Mouse (Mus musculus) adrenal gland, adult 2 months (tissue): ENCODE results near the gene Zfp940. TPM values are rescaled to one million over a fixed set of nuclear protein-coding genes. Genes with fewer than 3 reads are reported as not detected.
"Not testable (repeated sequence)": the region's sequence is repeated elsewhere in the genome, so short reads cannot be mapped to it uniquely, and the experiment has no call there.

Source experiments
- DNase-seq: peaks from one replicate; pipeline ENCODE4 v3.0.0; 2021
- long read RNA-seq: library from polyadenylated mRNA; stranded (forward); transcript quantifications from one replicate; pipeline ENCODE4 v2.0.0, GENCODE M21; 2021
- polyA plus RNA-seq: library from polyadenylated mRNA; depleted of rRNA; stranded (reverse); fragments of >200 nt; gene quantifications from 2 replicates; pipeline ENCODE4 v1.2.3, GENCODE M21; 2012; rRNA removed
- total RNA-seq, 2 experiments: library from RNA; stranded (reverse); gene quantifications; 2 replicates each; pipeline ENCODE4 v1.2.3; 2021

Gene Zfp940
- total RNA-seq = 1 to 10 TPM in 1 of 2 experiments, under 1 TPM in 1; 0.61 to 1.0 TPM
- 0.03 and 0.15 TPM in 2 replicates for polyA plus RNA-seq
- long read RNA-seq = 0 reads

DNA sequence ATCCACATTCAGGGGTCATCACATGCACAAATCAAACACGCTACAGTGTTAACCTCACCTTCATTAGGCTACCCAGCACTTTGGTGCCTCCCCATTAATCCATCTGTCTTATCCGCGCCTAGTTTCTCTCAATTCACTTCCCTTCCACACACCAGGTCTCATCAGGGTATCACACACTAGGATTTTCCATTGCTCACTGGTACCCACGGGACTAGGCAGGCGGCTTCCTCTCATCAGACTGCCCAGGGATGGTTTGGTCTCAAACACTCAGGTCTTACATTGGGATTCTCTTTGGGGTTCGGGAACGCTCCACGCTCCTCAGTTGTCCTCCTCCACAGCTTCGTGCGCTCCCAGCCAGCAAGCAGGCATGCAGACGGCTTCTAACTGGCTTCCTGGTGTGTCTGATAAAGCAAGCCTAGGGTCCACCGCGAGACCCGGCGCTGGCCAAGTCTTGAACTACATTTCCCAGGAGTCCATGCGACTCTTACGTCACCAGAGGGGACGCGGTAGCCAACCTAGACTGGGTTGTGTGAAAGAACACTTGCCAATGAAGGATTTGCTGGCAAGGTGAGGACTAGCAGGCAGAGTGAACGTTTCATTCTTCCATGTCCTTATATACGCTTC, at the start of gene Zfp940:
Gene Zfp940 (minus strand): TSS at position 451 of the 624 bp plus-strand sequence.
- DNase-seq = peak; percentile 84

- no peak for DNase-seq
Measured at GRCm38 (mm10) chr7:29898351-29898750, 44.9 kb upstream of the Zfp940 start.

DNA sequence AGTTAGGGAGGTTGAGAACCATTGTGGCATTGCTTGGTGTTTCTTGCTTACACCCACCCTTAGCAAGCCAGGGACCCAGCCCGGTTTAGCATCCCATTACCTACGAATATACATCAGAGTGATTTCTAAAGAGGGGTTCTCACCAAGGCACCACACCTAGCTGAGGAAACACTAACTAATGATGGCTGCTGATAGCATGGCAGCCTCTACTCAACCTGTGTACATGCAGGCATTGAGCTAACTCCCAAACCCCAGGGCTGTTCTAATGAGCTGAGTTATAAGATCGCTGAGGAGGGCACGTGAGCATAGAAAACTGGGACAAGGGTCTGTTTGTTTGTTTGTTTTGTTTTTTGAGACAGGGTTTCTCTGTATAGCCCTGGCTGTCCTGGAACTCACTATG, 39.3 kb upstream of the Zfp940 start:
- no peak for DNase-seq

DNA sequence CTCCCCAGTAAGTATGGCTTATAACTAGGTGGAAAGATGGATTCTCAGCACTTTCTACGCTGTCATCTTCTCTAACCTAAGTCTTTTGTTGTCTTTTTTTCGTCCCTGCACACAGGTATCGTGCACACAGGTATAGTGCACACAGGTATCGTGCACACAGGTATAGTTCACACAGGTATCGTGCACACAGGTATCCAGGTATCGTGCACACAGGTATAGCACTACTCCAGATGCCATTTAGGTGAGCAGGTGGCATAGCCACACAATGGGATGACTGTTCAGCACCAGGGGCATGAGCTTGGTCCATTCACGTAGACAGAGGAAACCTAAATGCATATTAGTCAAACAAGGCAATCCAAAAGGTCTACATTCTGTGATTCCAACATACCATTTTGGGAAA, 37.0 kb upstream of the Zfp940 start:
- no peak for DNase-seq

GRCm38 (mm10) chr7:29880916-29881315, 27.4 kb upstream of the Zfp940 start:
- DNase-seq = no peak

GRCm38 (mm10) chr7:29880056-29880455, 26.6 kb upstream of the Zfp940 start:
- no peak for DNase-seq

DNA sequence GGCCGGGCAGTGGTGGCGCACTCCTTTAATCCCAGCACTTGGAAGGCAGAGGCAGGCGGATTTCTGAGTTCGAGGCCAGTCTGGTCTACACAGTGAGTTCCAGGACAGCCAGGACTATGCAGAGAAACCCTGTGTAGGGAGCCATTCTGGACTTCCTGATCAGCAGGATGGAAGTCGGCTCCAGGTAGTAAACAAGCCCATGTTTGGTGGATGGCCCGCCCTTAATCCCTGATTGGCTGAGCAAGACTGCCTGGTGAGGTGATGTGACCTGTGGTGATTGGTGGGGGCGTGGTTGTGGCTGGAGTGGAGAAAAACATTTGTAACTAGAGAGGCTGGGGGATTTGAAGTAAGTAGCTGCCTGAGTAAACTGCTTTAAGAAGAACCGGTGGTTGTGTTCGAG, 24.1 kb upstream of the Zfp940 start:
- not testable (repeated sequence) for DNase-seq

GRCm38 (mm10) chr7:29874256-29874655, 20.8 kb upstream of the Zfp940 start:
- DNase-seq = no peak

DNA sequence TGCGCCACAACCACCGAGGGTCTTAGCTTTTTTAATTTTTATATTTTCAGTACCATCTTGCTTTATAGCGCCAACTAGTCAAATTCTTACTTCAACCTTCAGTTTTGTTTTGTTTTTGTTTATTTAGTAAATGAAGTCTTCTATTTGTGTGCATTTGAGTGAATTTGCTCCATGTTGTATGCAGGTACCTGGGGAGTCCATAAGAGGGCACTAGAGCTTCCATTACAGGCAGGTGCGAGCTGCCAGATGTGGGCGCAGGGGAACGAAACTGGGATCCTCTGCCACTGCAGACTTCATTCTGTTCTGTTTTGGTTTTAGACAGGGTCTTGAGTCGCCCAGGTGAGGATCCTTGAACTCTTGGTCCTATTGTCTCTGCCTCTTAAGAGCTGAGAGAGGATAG, 8.2 kb upstream of the Zfp940 start:
- DNase-seq = no peak

GRCm38 (mm10) chr7:29859532-29860517, 6.4 kb upstream of the Zfp940 start, which contains the start of gene Zfp420:
Zfp420 (plus strand) TSS chr7:29859979.
- peak; percentile 93 for DNase-seq

- no peak for DNase-seq
Measured at GRCm38 (mm10) chr7:29852831-29853218, 644 bp downstream of the Zfp940 start.

- DNase-seq = no peak
Measured at GRCm38 (mm10) chr7:29844616-29845015, 8.9 kb downstream of the Zfp940 start.

DNA sequence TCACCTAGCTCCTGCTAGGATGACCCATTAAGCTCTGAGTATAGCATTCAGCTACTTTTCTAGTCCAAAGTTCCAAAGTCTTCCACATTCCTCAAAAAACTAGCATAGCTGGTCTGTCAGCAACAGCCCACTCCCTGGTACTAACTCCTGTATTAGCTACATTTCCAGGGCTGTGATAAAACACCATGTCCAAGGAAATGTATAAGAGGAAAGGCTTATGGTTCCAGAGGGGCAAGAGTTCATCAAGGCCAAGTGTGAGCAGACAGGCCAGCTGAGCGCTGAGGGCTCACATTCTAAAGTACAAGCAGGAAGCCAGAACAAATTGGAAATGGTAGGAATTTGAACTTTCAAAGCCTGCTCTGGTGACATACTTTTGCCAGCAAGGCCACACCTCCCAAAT, 11.4 kb downstream of the Zfp940 start:
- DNase-seq = no peak

- DNase-seq = no peak
Measured at GRCm38 (mm10) chr7:29839256-29839655, 14.2 kb downstream of the Zfp940 start.

DNA sequence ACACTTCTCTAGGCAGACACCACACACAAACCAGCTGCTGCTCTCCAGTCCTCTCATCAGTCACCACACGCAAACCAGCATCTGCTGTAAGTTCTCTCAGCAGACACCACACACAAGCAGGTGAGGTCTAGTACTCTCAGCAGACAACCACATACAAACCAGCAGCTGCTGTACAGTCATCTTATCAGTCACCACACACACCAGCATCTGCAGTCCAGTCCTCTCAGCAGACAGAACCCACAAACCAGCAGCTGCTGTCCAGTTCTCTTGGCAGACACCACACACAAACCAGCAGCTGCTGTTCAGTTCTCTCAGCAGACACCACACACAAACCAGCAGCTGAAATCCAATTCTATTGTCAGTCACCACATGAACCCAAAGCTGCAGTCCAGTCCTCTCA, 16.7 kb downstream of the Zfp940 start:
- DNase-seq = no peak

DNA sequence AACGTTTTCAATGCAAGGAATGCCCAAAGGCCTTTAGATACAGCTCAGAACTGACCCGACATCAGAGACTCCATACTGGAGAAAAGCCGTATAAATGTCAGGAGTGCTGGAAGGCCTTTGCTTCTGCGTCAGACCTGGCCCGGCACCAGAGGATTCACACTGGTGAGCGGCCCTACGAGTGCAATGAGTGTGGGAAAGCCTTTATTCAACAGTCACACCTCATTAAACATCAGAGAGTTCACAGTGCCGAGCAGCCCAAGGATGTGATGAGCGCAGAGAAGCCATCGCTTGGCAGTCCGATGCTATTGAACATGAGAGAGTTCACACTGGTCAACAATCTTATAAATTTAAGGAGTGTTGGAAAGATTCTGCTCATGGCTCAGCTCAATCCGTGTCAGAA, 23.7 kb downstream of the Zfp940 start:
- DNase-seq = no peak

- DNase-seq = no peak
Measured at GRCm38 (mm10) chr7:29828001-29828400, 25.5 kb downstream of the Zfp940 start.

- peak; percentile 83 for DNase-seq
Measured at GRCm38 (mm10) chr7:29818619-29819254, 34.7 kb downstream of the Zfp940 start.

GRCm38 (mm10) chr7:29815910-29816429, 37.5 kb downstream of the Zfp940 start, which contains the start of gene Zfp790:
Zfp790 (plus strand) TSS chr7:29816114.
- DNase-seq = peak; percentile 93

DNA sequence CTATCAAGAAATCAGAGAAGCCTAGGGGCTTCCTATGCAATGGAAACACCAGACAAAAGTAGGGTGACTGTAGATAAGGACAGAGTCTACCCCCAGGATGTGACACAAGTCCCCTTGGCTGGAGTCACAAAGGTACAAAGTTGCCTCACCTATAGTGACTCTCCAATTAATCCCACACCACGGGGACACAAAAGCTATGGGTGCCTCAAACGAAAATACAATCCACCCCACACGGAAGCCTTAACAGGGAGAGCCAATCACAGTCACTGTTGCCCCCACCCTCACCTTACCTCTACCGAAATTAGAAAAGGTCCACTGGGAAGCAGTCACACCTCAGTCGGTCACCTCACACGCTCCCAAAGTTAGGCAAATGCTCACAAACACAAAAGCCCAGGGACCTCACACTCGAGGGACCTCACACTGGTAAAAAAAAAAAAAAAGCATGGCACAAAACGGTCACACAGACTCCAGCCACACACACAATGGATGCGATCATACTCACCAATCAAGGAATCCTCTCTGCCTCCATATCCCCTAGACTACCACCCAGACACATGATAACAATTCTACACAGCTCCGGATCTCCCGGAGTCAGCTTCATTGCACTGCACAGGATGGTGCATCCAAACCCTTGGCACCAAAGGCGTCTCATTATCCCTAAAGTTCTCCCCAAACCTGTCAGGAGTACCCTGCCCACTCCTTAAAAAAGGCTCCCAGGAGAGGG, 38.2 kb downstream of the Zfp940 start:
- no peak for DNase-seq

DNA sequence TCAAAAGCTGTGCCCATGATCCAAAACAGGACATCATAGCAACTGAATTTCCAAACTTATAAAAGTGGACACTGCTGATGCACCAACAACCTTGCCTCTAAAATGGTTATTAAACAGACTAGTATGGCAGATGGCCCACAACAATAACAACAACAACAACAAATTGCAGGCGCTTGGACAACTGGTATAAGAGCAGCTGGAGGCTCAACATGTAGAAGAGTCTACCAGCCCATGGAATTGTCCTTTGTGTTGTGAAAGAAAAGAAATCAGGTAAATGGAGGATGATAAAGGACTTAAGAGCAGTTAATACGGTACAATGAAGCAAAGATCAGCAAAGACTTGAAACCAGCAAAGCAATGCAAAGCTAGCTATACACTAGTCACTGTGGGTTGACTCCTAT, 39.1 kb downstream of the Zfp940 start:
- no peak for DNase-seq

GRCm38 (mm10) chr7:29812244-29812643, 41.2 kb downstream of the Zfp940 start:
- no peak for DNase-seq
